Mouse (Mus musculus): ENCODE data around the gene Zyg11b. TPM values are rescaled to one million over a fixed set of nuclear protein-coding genes. Genes with fewer than 3 reads are reported as not detected.
A peak's percentile ranks its signal among the peaks of the same experiment; 100 is the strongest.

Gene Zyg11b
- polyA plus RNA-seq, 1 experiment from 2014 or later = 37.6 TPM

- H3K4me1 ChIP-seq (replicated peaks; ENCODE audit: control insufficient read depth, insufficient read depth, low read length) = no peaks in the 10 kb centered on the region; the same call in 1 of the 2 replicates
- H3K9ac ChIP-seq (replicated peaks; ENCODE audit: low read depth, low read length) = no peak overlapping the region
- H3K4me2 ChIP-seq (ENCODE audit: low read length) = no peak overlapping the region
- no peaks in the 10 kb centered on the region for H3K27me3 ChIP-seq (replicated peaks; ENCODE audit: control insufficient read depth, insufficient read depth, low read length)
- 60% methylated on average over 9 of the region's 9 CpGs for WGBS
- ATAC-seq = no peak
- no peak overlapping the region for H3K4me3 ChIP-seq (replicated peaks; ENCODE audit: low read length)
- no peaks in the 10 kb centered on the region for H3K9me3 ChIP-seq (ENCODE audit: control insufficient read depth, low read length)
- no peak overlapping the region for H3K27ac ChIP-seq (ENCODE audit: low read length)
- H3K36me3 ChIP-seq (ENCODE audit: control insufficient read depth, insufficient read depth) = peaks cover 8% of the 10 kb centered on the region
These were observed 37.4 kb upstream of the Zyg11b start for GRCm38 (mm10) chr4:108338321-108338733.

- Histone ChIP-seq H3K9me3 (ENCODE audit: control insufficient read depth, low read length) (no peaks in the 10 kb centered on the region), H3K9ac (replicated peaks; ENCODE audit: low read depth, low read length) (no peak overlapping the region), H3K4me3 (replicated peaks; ENCODE audit: low read length) (no peak overlapping the region), H3K4me2 (ENCODE audit: low read length) (no peak overlapping the region), H3K4me1 (replicated peaks; ENCODE audit: control insufficient read depth, insufficient read depth, low read length) (no peaks in the 10 kb centered on the region; the same call in 1 of the 2 replicates), H3K27me3 (replicated peaks; ENCODE audit: control insufficient read depth, insufficient read depth, low read length) (no peaks in the 10 kb centered on the region), H3K36me3 (ENCODE audit: control insufficient read depth, insufficient read depth) (peaks cover 8% of the 10 kb centered on the region), H3K27ac (ENCODE audit: low read length) (no peak overlapping the region)
- 43% methylated on average over 3 of the region's 3 CpGs for WGBS
- ATAC-seq = no peak
These were observed 36.9 kb upstream of the Zyg11b start for GRCm38 (mm10) chr4:108337817-108338216.

- Histone ChIP-seq H3K27me3 (replicated peaks; ENCODE audit: control insufficient read depth, insufficient read depth, low read length) (no peaks in the 10 kb centered on the region), H3K4me3 (replicated peaks; ENCODE audit: low read length) (no peak overlapping the region), H3K9ac (replicated peaks; ENCODE audit: low read depth, low read length) (no peak overlapping the region), H3K4me1 (replicated peaks; ENCODE audit: control insufficient read depth, insufficient read depth, low read length) (no peaks in the 10 kb centered on the region; the same call in 1 of the 2 replicates), H3K9me3 (ENCODE audit: control insufficient read depth, low read length) (no peaks in the 10 kb centered on the region), H3K27ac (ENCODE audit: low read length) (peak overlapping the region; percentile 25; the same call in 1 of the 2 replicates), H3K36me3 (ENCODE audit: control insufficient read depth, insufficient read depth) (peaks cover 8% of the 10 kb centered on the region), H3K4me2 (ENCODE audit: low read length) (no peak overlapping the region)
- ATAC-seq = no peak
- 92% methylated on average over 2 of the region's 2 CpGs for WGBS
These were observed 35.9 kb upstream of the Zyg11b start for GRCm38 (mm10) chr4:108336765-108337164.

- Histone ChIP-seq H3K27ac (ENCODE audit: low read length) (no peak overlapping the region), H3K9me3 (ENCODE audit: control insufficient read depth, low read length) (no peaks in the 10 kb centered on the region), H3K9ac (replicated peaks; ENCODE audit: low read depth, low read length) (no peak overlapping the region), H3K4me2 (ENCODE audit: low read length) (no peak overlapping the region), H3K4me3 (replicated peaks; ENCODE audit: low read length) (no peak overlapping the region), H3K27me3 (replicated peaks; ENCODE audit: control insufficient read depth, insufficient read depth, low read length) (no peaks in the 10 kb centered on the region), H3K4me1 (replicated peaks; ENCODE audit: control insufficient read depth, insufficient read depth, low read length) (no peaks in the 10 kb centered on the region; the same call in 1 of the 2 replicates), H3K36me3 (ENCODE audit: control insufficient read depth, insufficient read depth) (peaks cover 8% of the 10 kb centered on the region)
- 90% methylated on average over 6 of the region's 6 CpGs for WGBS
- ATAC-seq = no peak
These were observed 34.5 kb upstream of the Zyg11b start for GRCm38 (mm10) chr4:108335413-108335812.

- Histone ChIP-seq H3K9ac (replicated peaks; ENCODE audit: low read depth, low read length) (no peak overlapping the region), H3K27ac (ENCODE audit: low read length) (no peak overlapping the region), H3K4me2 (ENCODE audit: low read length) (no peak overlapping the region), H3K36me3 (ENCODE audit: control insufficient read depth, insufficient read depth) (no peaks in the 10 kb centered on the region), H3K27me3 (replicated peaks; ENCODE audit: control insufficient read depth, insufficient read depth, low read length) (no peaks in the 10 kb centered on the region), H3K4me1 (replicated peaks; ENCODE audit: control insufficient read depth, insufficient read depth, low read length) (peaks cover 14% of the 10 kb centered on the region), H3K4me3 (replicated peaks; ENCODE audit: low read length) (no peak overlapping the region), H3K9me3 (ENCODE audit: control insufficient read depth, low read length) (no peaks in the 10 kb centered on the region)
- ATAC-seq = no peak
- WGBS = 83% methylated on average over 9 of the region's 9 CpGs
These were observed 31.1 kb upstream of the Zyg11b start for GRCm38 (mm10) chr4:108332041-108332440.

GRCm38 (mm10) chr4:108329840-108330239, 28.9 kb upstream of the Zyg11b start:
- Histone ChIP-seq H3K4me2 (ENCODE audit: low read length) (no peak overlapping the region), H3K27ac (ENCODE audit: low read length) (no peak overlapping the region), H3K9me3 (ENCODE audit: control insufficient read depth, low read length) (no peaks in the 10 kb centered on the region), H3K36me3 (ENCODE audit: control insufficient read depth, insufficient read depth) (no peaks in the 10 kb centered on the region), H3K4me1 (replicated peaks; ENCODE audit: control insufficient read depth, insufficient read depth, low read length) (peaks cover 14% of the 10 kb centered on the region), H3K27me3 (replicated peaks; ENCODE audit: control insufficient read depth, insufficient read depth, low read length) (no peaks in the 10 kb centered on the region), H3K9ac (replicated peaks; ENCODE audit: low read depth, low read length) (no peak overlapping the region), H3K4me3 (replicated peaks; ENCODE audit: low read length) (no peak overlapping the region)
- no peak for ATAC-seq
- WGBS = 97% methylated on average over 6 of the region's 6 CpGs

GRCm38 (mm10) chr4:108327730-108328484, 27.0 kb upstream of the Zyg11b start, which contains the start of gene Coa7:
Gene Coa7, plus strand, starts transcription at chr4:108328140.
- H3K9me3 ChIP-seq (ENCODE audit: control insufficient read depth, low read length) = no peaks in the 10 kb centered on the region
- peak within 1 kb of the TSS; percentile 96 for H3K27ac ChIP-seq (ENCODE audit: low read length)
- no peaks in the 10 kb centered on the region for H3K36me3 ChIP-seq (ENCODE audit: control insufficient read depth, insufficient read depth)
- H3K9ac ChIP-seq (replicated peaks; ENCODE audit: low read depth, low read length) = peak within 1 kb of the TSS; percentile 76
- WGBS = under 1% methylated on average over 44 of the region's 45 CpGs
- peak within 1 kb of the TSS; percentile 82 for H3K4me3 ChIP-seq (replicated peaks; ENCODE audit: low read length)
- peak within 1 kb of the TSS; percentile 62 for H3K4me2 ChIP-seq (ENCODE audit: low read length)
- peak; percentile 93 for ATAC-seq
- H3K4me1 ChIP-seq (replicated peaks; ENCODE audit: control insufficient read depth, insufficient read depth, low read length) = peaks cover 14% of the 10 kb centered on the region
- no peaks in the 10 kb centered on the region for H3K27me3 ChIP-seq (replicated peaks; ENCODE audit: control insufficient read depth, insufficient read depth, low read length)

GRCm38 (mm10) chr4:108327071-108327579, 26.2 kb upstream of the Zyg11b start:
- peaks cover 14% of the 10 kb centered on the region for H3K4me1 ChIP-seq (replicated peaks; ENCODE audit: control insufficient read depth, insufficient read depth, low read length)
- peak overlapping the region; percentile 96 for H3K27ac ChIP-seq (ENCODE audit: low read length)
- 39% methylated on average over 6 of the region's 6 CpGs for WGBS
- H3K9me3 ChIP-seq (ENCODE audit: control insufficient read depth, low read length) = no peaks in the 10 kb centered on the region
- no peaks in the 10 kb centered on the region for H3K36me3 ChIP-seq (ENCODE audit: control insufficient read depth, insufficient read depth)
- H3K4me2 ChIP-seq (ENCODE audit: low read length) = peak overlapping the region; percentile 62
- peak overlapping the region; percentile 82 for H3K4me3 ChIP-seq (replicated peaks; ENCODE audit: low read length)
- no peaks in the 10 kb centered on the region for H3K27me3 ChIP-seq (replicated peaks; ENCODE audit: control insufficient read depth, insufficient read depth, low read length)
- peak; percentile 21 for ATAC-seq
- peak overlapping the region; percentile 67 for H3K9ac ChIP-seq (replicated peaks; ENCODE audit: low read depth, low read length)

GRCm38 (mm10) chr4:108323588-108323987, 22.7 kb upstream of the Zyg11b start:
- Histone ChIP-seq H3K4me2 (ENCODE audit: low read length) (no peak overlapping the region), H3K9ac (replicated peaks; ENCODE audit: low read depth, low read length) (no peak overlapping the region), H3K4me1 (replicated peaks; ENCODE audit: control insufficient read depth, insufficient read depth, low read length) (peaks cover 8% of the 10 kb centered on the region), H3K4me3 (replicated peaks; ENCODE audit: low read length) (no peak overlapping the region), H3K36me3 (ENCODE audit: control insufficient read depth, insufficient read depth) (no peaks in the 10 kb centered on the region), H3K27me3 (replicated peaks; ENCODE audit: control insufficient read depth, insufficient read depth, low read length) (no peaks in the 10 kb centered on the region), H3K9me3 (ENCODE audit: control insufficient read depth, low read length) (0 out of 2 replicates have a peak, but pooled peaks cover 2% of the 10 kb centered on the region), H3K27ac (ENCODE audit: low read length) (no peak overlapping the region)
- no peak for ATAC-seq
- 70% methylated on average over 5 of the region's 5 CpGs for WGBS
